Comparison of ENCODE assay signal across 24 mouse cellular contexts in genomic region chr8:57843461-57843860, GRCm38 (mm10).
DNase-seq lines count a peak whose midpoint lies in the region; ATAC-seq and TF ChIP-seq lines count a peak whose summit lies in the region.
"Had no signal": no experiment of that assay in that cellular context is flagged by ENCODE, and none has a peak within 500 bp of the region (broad histone marks: within the 10 kb centered on the region; RNA-seq: fewer than 3 reads in every experiment).

No protein-coding gene starts in this region.

- H3K9ac ChIP-seq in lung, embryonic 14.5 days: no peak overlapping the region
- H3K9ac ChIP-seq: embryonic facial prominence, embryonic 13.5 days; hindbrain, embryonic 13.5 days; limb, embryonic 15.5 days; liver, embryonic 14.5 days; midbrain, embryonic 15.5 days had no signal

- no peaks in the 10 kb centered on the region for H3K9me3 ChIP-seq in lung, embryonic 14.5 days (ENCODE audit: low read depth, low read length)
- H3K9me3 ChIP-seq: embryonic facial prominence, embryonic 13.5 days; hindbrain, embryonic 13.5 days; limb, embryonic 15.5 days; midbrain, embryonic 15.5 days had no signal

- no peak overlapping the region for H3K4me2 ChIP-seq in lung, embryonic 14.5 days
- H3K4me2 ChIP-seq: embryonic facial prominence, embryonic 13.5 days; hindbrain, embryonic 13.5 days; limb, embryonic 15.5 days; midbrain, embryonic 15.5 days had no signal

- no peak for DNase-seq in cerebellum, postnatal 4 days (ENCODE audit: low spot score in 2 of 2)
- peak; percentile 29 for DNase-seq in lung, embryonic 14.5 days
- no peak for DNase-seq in lung, postnatal 10 days
- DNase-seq in cerebellum, adult 18-20 months: peak; percentile 59 to 60
- peak; percentile 9 to 61 for DNase-seq in cerebellum, postnatal 14 days
- DNase-seq in thymus, postnatal 0 days (ENCODE audit: low spot score): no peak
- no peak for DNase-seq in urinary bladder, postnatal 36 days (ENCODE audit: low spot score in 2 of 2)
- DNase-seq: adrenal gland, adult 8-10 months; gastrocnemius, adult 2 months; heart, postnatal 36 days; kidney, adult 18-20 months; left cerebral cortex, postnatal 4 days; lung, postnatal 14 days; thymus, postnatal 4 days had no signal

- peak; percentile 79 for ATAC-seq in cerebellum, adult (ENCODE audit: insufficient number of reproducible peaks, low FRiP score, low TSS enrichment)
- no peak for ATAC-seq in lung, embryonic 14.5 days (ENCODE audit: insufficient read depth)
- ATAC-seq: activated CD4-positive, CD25-positive, alpha-beta regulatory T cell, adult 4 months; inflammation-experienced regulatory T-cells, adult 6 months had no signal

- H3K4me3 ChIP-seq in lung, embryonic 14.5 days (ENCODE audit: low read depth, low read length): no peak overlapping the region
- H3K4me3 ChIP-seq: embryonic facial prominence, embryonic 13.5 days; erythroblast, embryonic 14.5 days; gastrocnemius, adult 2 months; hindbrain, embryonic 13.5 days; limb, embryonic 15.5 days; midbrain, embryonic 15.5 days; myocyte had no signal

- peak overlapping the region; percentile 32; the same call in 1 of the 2 replicates for H3K27ac ChIP-seq in lung, embryonic 14.5 days (ENCODE audit: low read depth)
- H3K27ac ChIP-seq: embryonic facial prominence, embryonic 13.5 days; gastrocnemius, adult 2 months; limb, embryonic 15.5 days; liver, embryonic 14.5 days; midbrain, embryonic 15.5 days had no signal

- H3K4me1 ChIP-seq in lung, embryonic 14.5 days (ENCODE audit: insufficient read depth): no peaks in the 10 kb centered on the region; the same call in 1 of the 2 replicates
- H3K4me1 ChIP-seq: hindbrain, embryonic 13.5 days; limb, embryonic 15.5 days had no signal

- TF ChIP-seq CTCF in lung, embryonic 14.5 days (IDR thresholded peaks at IDR 0.05; ENCODE audit: low read depth): no peak

- H3K27me3 ChIP-seq in lung, embryonic 14.5 days (ENCODE audit: insufficient read depth, low read length): no peaks in the 10 kb centered on the region
- H3K27me3 ChIP-seq: embryonic facial prominence, embryonic 13.5 days; hindbrain, embryonic 13.5 days; limb, embryonic 15.5 days; midbrain, embryonic 15.5 days had no signal

- H3K36me3 ChIP-seq in lung, embryonic 14.5 days (ENCODE audit: insufficient read depth): no peaks in the 10 kb centered on the region
- H3K36me3 ChIP-seq: embryonic facial prominence, embryonic 13.5 days; hindbrain, embryonic 13.5 days; limb, embryonic 15.5 days; midbrain, embryonic 15.5 days had no signal

- 49% methylated on average over 5 of the region's 5 CpGs for WGBS in lung, embryonic 14.5 days

Comparison
In these comparisons a context has a peak if more than half of its experiments do, and no peak if none do; other contexts are left out.
1. DNase-seq: peak in lung, embryonic 14.5 days (single experiment), cerebellum, adult 18-20 months (2 of 2) and cerebellum, postnatal 14 days (2 of 2); none in cerebellum, postnatal 4 days (0 of 2), lung, postnatal 10 days (single experiment), thymus, postnatal 0 days (single experiment) and urinary bladder, postnatal 36 days (0 of 2).